Mouse (Mus musculus) forebrain, embryonic 10.5 days (tissue): ENCODE measurements around the gene Trim8. TPM values are rescaled to one million over a fixed set of nuclear protein-coding genes. Genes with fewer than 3 reads are reported as not detected.
A peak's percentile ranks its signal among the peaks of the same experiment; 100 is the strongest.

Experiments
- DNase-seq: peaks from one replicate; pipeline ENCODE4 v3.0.0-alpha.2; 2017; ENCODE audit warnings: low spot score; ENCODE audit errors: extremely low spot score
- H3K27ac ChIP-seq: fragments of 300-500 bp; sonication (generic); 2 replicates; pipeline ENCODE4 v1.5.1; 2016; ENCODE audit warnings: mild to moderate bottlenecking
- H3K27me3 ChIP-seq: fragments of 300-500 bp; sonication (generic); 2 replicates; pipeline ENCODE4 v1.6.1; 2016; ENCODE audit warnings: mild to moderate bottlenecking; ENCODE audit not compliant: poor library complexity, severe bottlenecking
- H3K36me3 ChIP-seq: fragments of 300-500 bp; sonication (generic); replicated peaks from 2 replicates; pipeline ENCODE4 v1.6.1; 2016; ENCODE audit warnings: mild to moderate bottlenecking, moderate library complexity
- H3K4me1 ChIP-seq: fragments of 300-500 bp; sonication (generic); 2 replicates; pipeline ENCODE4 v1.6.1; 2016
- H3K4me3 ChIP-seq: fragments of 300-500 bp; sonication (generic); 2 replicates; pipeline ENCODE4 v1.5.1; 2016; ENCODE audit warnings: mild to moderate bottlenecking, moderate library complexity
- H3K9me3 ChIP-seq: fragments of 300-500 bp; sonication (generic); 2 replicates; pipeline ENCODE4 v1.6.1; 2016; ENCODE audit warnings: mild to moderate bottlenecking, moderate library complexity
- WGBS: fragments of 180-500 bp; shearing (Covaris S2); methylation state at CpG from one replicate; pipeline ENCODE4 v1.1.7; 2016; 5-methylcytosine and 5-hydroxymethylcytosine counted together
- polyA plus RNA-seq: library from polyadenylated mRNA; unstranded; fragments of >200 nt; fragmentation: Nextera tagmentation; extraction: Ambion mirVana; gene quantifications from 2 replicates; pipeline ENCODE4 v1.2.1, GENCODE M21; 2016

Gene Trim8
- polyA plus RNA-seq, 1 experiment from 2014 or later: 16.6 TPM

DNA sequence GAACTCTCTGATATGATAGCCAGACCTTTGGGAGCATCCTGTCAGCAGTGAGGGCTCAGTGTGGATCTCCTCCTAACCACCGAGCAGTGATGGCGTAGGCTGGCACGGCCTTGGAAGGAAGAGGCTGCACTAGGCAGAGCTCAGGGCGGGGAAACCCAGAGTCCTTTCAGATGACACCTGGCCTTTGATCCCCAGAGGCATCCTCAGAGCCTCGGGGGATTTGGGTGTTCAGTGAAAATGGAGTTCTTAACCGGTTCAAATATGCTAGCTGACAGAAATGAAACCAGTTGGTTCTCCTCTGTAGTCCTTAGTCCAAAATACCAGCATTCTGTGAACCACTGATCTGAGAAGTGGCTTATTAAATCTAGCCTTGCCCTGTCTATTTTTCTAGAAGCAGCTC, 35.3 kb upstream of the Trim8 start:
- Histone ChIP-seq H3K9me3 (no peaks in the 10 kb centered on the region), H3K36me3 (peaks cover 57% of the 10 kb centered on the region), H3K27me3 (no peaks in the 10 kb centered on the region), H3K4me1 (peaks cover 23% of the 10 kb centered on the region), H3K27ac (no peak overlapping the region), H3K4me3 (no peak overlapping the region)
- DNase-seq: no peak
- 82% methylated on average over 6 of the region's 6 CpGs for WGBS

- Histone ChIP-seq H3K4me3 (no peak overlapping the region), H3K4me1 (peaks cover 32% of the 10 kb centered on the region), H3K27me3 (no peaks in the 10 kb centered on the region), H3K36me3 (peaks cover 51% of the 10 kb centered on the region), H3K9me3 (no peaks in the 10 kb centered on the region), H3K27ac (no peak overlapping the region)
- 79% methylated on average over 3 of the region's 3 CpGs for WGBS
- no peak for DNase-seq
Measured at GRCm38 (mm10) chr19:46467051-46467503, 34.4 kb upstream of the Trim8 start.

GRCm38 (mm10) chr19:46470364-46471240, 30.9 kb upstream of the Trim8 start:
- no peak overlapping the region for H3K4me3 ChIP-seq
- H3K9me3 ChIP-seq: no peaks in the 10 kb centered on the region
- peaks cover 68% of the 10 kb centered on the region for H3K36me3 ChIP-seq
- DNase-seq: no peak
- peaks cover 36% of the 10 kb centered on the region for H3K4me1 ChIP-seq
- peak overlapping the region; percentile 71 for H3K27ac ChIP-seq
- 73% methylated on average over 17 of the region's 17 CpGs for WGBS
- H3K27me3 ChIP-seq: no peaks in the 10 kb centered on the region

- 21% methylated on average over 10 of the region's 10 CpGs for WGBS
- DNase-seq: no peak
- Histone ChIP-seq H3K27me3 (no peaks in the 10 kb centered on the region), H3K4me1 (peaks cover 39% of the 10 kb centered on the region), H3K27ac (peak overlapping the region; percentile 71), H3K36me3 (peaks cover 76% of the 10 kb centered on the region), H3K9me3 (no peaks in the 10 kb centered on the region), H3K4me3 (no peak overlapping the region; the same call in 1 of the 2 replicates)
Measured at GRCm38 (mm10) chr19:46471324-46472093, 30.0 kb upstream of the Trim8 start.

DNA sequence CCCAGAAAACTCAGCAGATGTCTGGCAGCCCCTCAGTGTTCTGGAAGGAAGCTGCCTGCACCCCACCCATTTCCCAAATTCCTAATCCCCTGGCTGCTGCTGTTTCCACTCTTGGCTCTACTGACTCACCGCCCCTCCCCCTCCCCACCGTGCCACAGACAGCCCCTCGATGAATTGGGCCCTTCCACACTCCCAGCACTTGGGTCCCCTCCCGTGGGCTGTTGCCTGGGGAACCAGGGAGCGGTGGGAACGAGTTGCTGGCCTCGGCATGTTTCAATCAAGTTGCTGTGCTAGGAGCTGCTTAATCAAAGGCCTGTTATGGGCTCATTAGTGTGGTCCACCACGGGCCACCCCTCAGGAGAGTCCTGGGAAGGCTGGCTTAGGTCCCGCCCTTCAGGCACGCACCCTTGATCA, 24.1 kb upstream of the Trim8 start:
- Histone ChIP-seq H3K4me3 (no peak overlapping the region), H3K9me3 (no peaks in the 10 kb centered on the region), H3K27ac (peak overlapping the region; percentile 65), H3K4me1 (peaks cover 60% of the 10 kb centered on the region), H3K36me3 (peaks cover 80% of the 10 kb centered on the region), H3K27me3 (no peaks in the 10 kb centered on the region)
- WGBS: 36% methylated on average over 10 of the region's 10 CpGs
- DNase-seq: no peak

DNA sequence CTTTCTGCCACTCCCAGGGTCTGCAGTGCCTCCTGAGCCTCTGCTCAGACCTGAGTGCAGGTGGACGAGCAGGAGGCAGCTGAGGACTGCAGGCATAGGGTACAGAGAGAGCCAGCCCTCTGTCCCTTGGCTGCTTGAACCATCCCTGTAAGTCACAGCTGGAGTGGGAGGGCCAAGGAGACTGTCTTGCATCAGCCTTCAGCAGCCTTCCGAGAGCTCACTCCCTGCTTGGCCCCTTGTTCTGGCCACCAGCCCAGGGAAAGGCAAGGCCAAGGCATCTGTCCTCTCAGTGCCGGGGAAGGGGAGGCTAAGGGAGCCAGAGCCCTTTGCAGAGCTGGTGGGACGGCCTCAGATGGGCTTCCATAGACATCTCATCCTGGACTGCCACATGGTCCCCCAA, 23.3 kb upstream of the Trim8 start:
- Histone ChIP-seq H3K4me1 (peaks cover 68% of the 10 kb centered on the region), H3K4me3 (no peak overlapping the region), H3K36me3 (peaks cover 75% of the 10 kb centered on the region), H3K9me3 (no peaks in the 10 kb centered on the region), H3K27ac (peak overlapping the region; percentile 65), H3K27me3 (no peaks in the 10 kb centered on the region)
- 91% methylated on average over 4 of the region's 4 CpGs for WGBS
- no peak for DNase-seq

DNA sequence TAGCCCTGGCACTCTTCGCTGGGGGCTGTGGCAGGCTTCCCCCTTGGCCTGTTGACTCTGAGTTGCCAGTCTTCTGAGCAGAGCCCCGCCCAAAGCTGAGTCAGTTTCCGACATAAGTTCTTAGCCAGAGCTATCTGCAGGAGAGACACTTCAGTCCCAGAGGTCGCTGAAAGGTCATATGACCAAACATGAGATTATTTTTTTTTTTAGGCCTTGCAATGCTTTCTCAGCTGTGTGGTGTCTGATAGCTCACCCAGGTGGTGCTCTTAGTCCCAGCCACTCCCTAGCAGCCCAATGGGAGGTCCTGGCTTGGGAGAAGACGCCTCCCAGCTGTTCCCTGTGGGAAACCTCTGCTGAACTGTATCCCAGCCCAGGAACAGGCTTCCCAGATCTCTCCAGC, 22.7 kb upstream of the Trim8 start:
- peak overlapping the region; percentile 41 for H3K27ac ChIP-seq

DNA sequence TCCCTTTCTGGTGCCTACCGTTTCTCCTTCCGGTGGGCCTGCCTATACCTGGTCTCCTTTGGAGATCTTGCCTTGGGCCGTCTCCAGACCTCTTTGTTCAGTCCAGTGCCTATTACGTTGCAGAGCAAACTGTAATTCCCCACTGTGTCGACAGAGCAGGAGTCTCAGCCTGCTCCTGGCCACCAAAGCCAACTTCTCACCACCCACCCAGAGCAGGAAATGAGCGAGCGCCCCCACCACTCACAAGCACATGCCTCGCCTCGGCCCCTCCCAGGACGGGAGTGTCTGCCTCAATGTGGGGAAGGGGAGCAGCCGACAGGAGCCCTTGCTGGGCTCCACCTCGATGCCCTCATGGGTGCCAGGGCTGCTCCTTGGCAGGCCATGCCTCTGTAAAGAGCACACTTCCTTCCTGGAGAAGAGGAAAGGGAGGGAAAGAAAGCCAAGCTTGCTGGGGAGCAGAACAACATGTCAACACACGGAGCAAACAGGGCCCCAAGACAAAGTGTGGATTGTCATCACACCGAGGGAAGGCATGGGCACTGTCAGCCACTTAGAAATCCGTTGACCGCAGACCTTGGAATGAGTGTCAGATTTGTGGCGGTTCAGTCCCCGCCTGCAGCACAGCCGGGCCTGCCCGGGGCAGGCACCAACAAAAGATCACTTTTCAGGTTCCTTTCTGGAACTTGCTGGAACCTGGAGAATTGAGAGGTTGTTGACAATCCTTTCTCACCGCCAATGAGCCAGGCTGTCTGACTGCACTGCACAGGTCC, 22.0 kb upstream of the Trim8 start:
- Histone ChIP-seq H3K4me1 (peaks cover 80% of the 10 kb centered on the region), H3K4me3 (no peak overlapping the region), H3K27ac (peak overlapping the region; percentile 41), H3K27me3 (no peaks in the 10 kb centered on the region), H3K9me3 (no peaks in the 10 kb centered on the region), H3K36me3 (peaks cover 73% of the 10 kb centered on the region)
- WGBS: 84% methylated on average over 21 of the region's 21 CpGs
- no peak for DNase-seq

More for the DNA sequence above, 22.7 kb upstream of the Trim8 start:
- Histone ChIP-seq H3K27me3 (no peaks in the 10 kb centered on the region), H3K36me3 (peaks cover 73% of the 10 kb centered on the region), H3K4me3 (no peak overlapping the region), H3K4me1 (peaks cover 74% of the 10 kb centered on the region), H3K9me3 (no peaks in the 10 kb centered on the region)
- 75% methylated on average over 5 of the region's 5 CpGs for WGBS
- no peak for DNase-seq

GRCm38 (mm10) chr19:46480624-46481345, 20.7 kb upstream of the Trim8 start:
- no peak overlapping the region for H3K4me3 ChIP-seq
- H3K4me1 ChIP-seq: peaks cover 92% of the 10 kb centered on the region
- no peaks in the 10 kb centered on the region for H3K27me3 ChIP-seq
- H3K27ac ChIP-seq: peak overlapping the region; percentile 41; the same call in 1 of the 2 replicates
- no peak for DNase-seq
- H3K36me3 ChIP-seq: peaks cover 73% of the 10 kb centered on the region
- WGBS: 80% methylated on average over 10 of the region's 10 CpGs
- no peaks in the 10 kb centered on the region for H3K9me3 ChIP-seq

DNA sequence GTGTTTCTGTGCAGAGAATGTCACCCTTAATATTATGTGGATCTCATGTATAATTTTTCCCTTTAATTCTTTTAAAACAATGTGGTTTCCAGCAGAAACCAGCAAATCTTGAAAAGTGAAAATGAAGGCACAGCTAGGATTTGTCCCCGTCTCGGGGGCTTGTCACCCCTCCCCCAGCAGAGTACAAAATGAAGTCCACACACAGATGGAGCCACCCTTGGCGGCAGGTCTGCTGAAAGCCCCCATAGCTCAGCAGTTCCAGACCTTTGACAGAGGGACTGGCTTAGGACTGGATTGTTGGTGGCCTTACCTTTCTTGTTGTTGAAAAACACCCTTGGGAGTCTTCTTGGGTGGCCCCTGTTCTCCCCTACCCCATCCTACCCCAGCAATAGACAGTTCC, 20.1 kb upstream of the Trim8 start:
- H3K27me3 ChIP-seq: no peaks in the 10 kb centered on the region
- H3K27ac ChIP-seq: 0 out of 2 replicates have a peak overlapping the region, but pooled peaks have one; percentile 22
- peaks cover 73% of the 10 kb centered on the region for H3K36me3 ChIP-seq
- H3K4me3 ChIP-seq: no peak overlapping the region
- WGBS: 26% methylated on average over 3 of the region's 3 CpGs
- H3K4me1 ChIP-seq: peaks cover 96% of the 10 kb centered on the region
- H3K9me3 ChIP-seq: no peaks in the 10 kb centered on the region
- DNase-seq: no peak

GRCm38 (mm10) chr19:46481756-46482155, 19.7 kb upstream of the Trim8 start:
- no peak overlapping the region for H3K4me3 ChIP-seq
- H3K27me3 ChIP-seq: no peaks in the 10 kb centered on the region
- DNase-seq: no peak
- peaks cover 97% of the 10 kb centered on the region for H3K4me1 ChIP-seq
- WGBS: 16% methylated on average over 4 of the region's 4 CpGs
- H3K9me3 ChIP-seq: no peaks in the 10 kb centered on the region
- H3K27ac ChIP-seq: 0 out of 2 replicates have a peak overlapping the region, but pooled peaks have one; percentile 22
- H3K36me3 ChIP-seq: peaks cover 75% of the 10 kb centered on the region
